Mouse (Mus musculus) right cerebral cortex, adult 2 months (tissue): ENCODE measurements around the gene Gm45713.
"Not testable (repeated sequence)": the region's sequence is repeated elsewhere in the genome, so short reads cannot be mapped to it uniquely, and the experiment has no call there.

Source experiments
- DNase-seq, 2 experiments: peaks; one replicate each; pipeline ENCODE4 v3.0.0; 2021 to 2022; ENCODE audit warnings: low spot score in 2 of 2

Gene Gm45713

GRCm38 (mm10) chr7:45144368-45145174 is 8.5 kb upstream of the Gm45713 start:
- no peak for DNase-seq

GRCm38 (mm10) chr7:45141914-45142313 is 5.9 kb upstream of the Gm45713 start:
- no peak for DNase-seq

- no peak for DNase-seq
Observed at GRCm38 (mm10) chr7:45141319-45141718, 5.3 kb upstream of the Gm45713 start.

GRCm38 (mm10) chr7:45139904-45140723 is 4.1 kb upstream of the Gm45713 start:
- DNase-seq: no peak

GRCm38 (mm10) chr7:45138403-45138802 is 2.4 kb upstream of the Gm45713 start:
- no peak for DNase-seq

GRCm38 (mm10) chr7:45137171-45138006 is 1.4 kb upstream of the Gm45713 start:
- DNase-seq: no peak

GRCm38 (mm10) chr7:45135370-45135769 is 661 bp downstream of the Gm45713 start:
- no peak for DNase-seq

GRCm38 (mm10) chr7:45134544-45135026 is 1.4 kb downstream of the Gm45713 start:
- DNase-seq: no peak

GRCm38 (mm10) chr7:45133446-45134159 is 2.4 kb downstream of the Gm45713 start:
- no peak for DNase-seq

- DNase-seq: no peak
Observed at GRCm38 (mm10) chr7:45131850-45132249, 4.2 kb downstream of the Gm45713 start.

- DNase-seq: no peak
Observed at GRCm38 (mm10) chr7:45129776-45130512, 6.1 kb downstream of the Gm45713 start.

GRCm38 (mm10) chr7:45129318-45129717 is 6.7 kb downstream of the Gm45713 start:
- DNase-seq: peak in 1 of 2 experiments; percentile 39

GRCm38 (mm10) chr7:45128624-45129246 is 7.3 kb downstream of the Gm45713 start, which contains the start of gene Rpl13a:
TSS of gene Rpl13a (minus strand) at chr7:45128761.
- DNase-seq: peak; percentile 99

GRCm38 (mm10) chr7:45127700-45128224 is 8.3 kb downstream of the Gm45713 start:
- no peak for DNase-seq

- DNase-seq: no peak
Observed at GRCm38 (mm10) chr7:45126844-45127699, 9.0 kb downstream of the Gm45713 start.

- DNase-seq: no peak
Observed at GRCm38 (mm10) chr7:45126147-45126843, 9.7 kb downstream of the Gm45713 start.

GRCm38 (mm10) chr7:45125649-45126048 is 10.4 kb downstream of the Gm45713 start:
- not testable (repeated sequence) for DNase-seq

GRCm38 (mm10) chr7:45125144-45125600 is 10.9 kb downstream of the Gm45713 start:
- DNase-seq: no peak
